Mouse (Mus musculus) forebrain, postnatal 0 days (tissue): ENCODE data around the gene Chd5. TPM values are rescaled to one million over a fixed set of nuclear protein-coding genes. Genes with fewer than 3 reads are reported as not detected.
A peak's percentile ranks its signal among the peaks of the same experiment; 100 is the strongest.

ENCODE experiments used
- ATAC-seq: fragments of 200-750 bp; cut with Nextera tagmentation; 2 replicates; pipeline ENCODE4 v1.8.0; 2017; ENCODE audit warnings: mild to moderate bottlenecking, moderate library complexity
- DNase-seq: peaks from one replicate; pipeline ENCODE4 v3.0.0-alpha.2; 2015
- H3K27ac ChIP-seq: fragments of 300-500 bp; sonication (generic); 2 replicates; pipeline ENCODE4 v1.5.1; 2014; ENCODE audit warnings: low read depth, mild to moderate bottlenecking, antibody characterized with exemption, low read length, moderate library complexity, mixed read lengths
- H3K27me3 ChIP-seq: fragments of 300-500 bp; sonication (generic); 2 replicates; pipeline ENCODE4 v1.6.1; 2014; ENCODE audit warnings: mild to moderate bottlenecking, low read length, mixed read lengths; ENCODE audit not compliant: insufficient read depth
- H3K36me3 ChIP-seq: fragments of 300-500 bp; sonication (generic); 2 replicates; pipeline ENCODE4 v1.6.1; 2014; ENCODE audit warnings: mild to moderate bottlenecking, moderate library complexity; ENCODE audit not compliant: insufficient read depth
- H3K4me1 ChIP-seq: fragments of 300-500 bp; sonication (generic); 2 replicates; pipeline ENCODE4 v1.6.1; 2014; ENCODE audit warnings: antibody characterized with exemption; ENCODE audit not compliant: insufficient read depth
- H3K4me2 ChIP-seq: fragments of 300-500 bp; sonication (generic); 2 replicates; pipeline ENCODE4 v1.6.1; 2014; ENCODE audit warnings: low read depth, mild to moderate bottlenecking, moderate library complexity
- H3K4me3 ChIP-seq: fragments of 300-500 bp; sonication (generic); 2 replicates; pipeline ENCODE4 v1.5.1; 2014; ENCODE audit warnings: low read depth, low read length, mixed read lengths
- H3K9ac ChIP-seq: fragments of 300-500 bp; sonication (generic); 2 replicates; pipeline ENCODE4 v1.6.1; 2014; ENCODE audit warnings: mild to moderate bottlenecking
- H3K9me3 ChIP-seq: fragments of 300-500 bp; sonication (generic); 2 replicates; pipeline ENCODE4 v1.6.1; 2016; ENCODE audit warnings: low read length
- CTCF ChIP-seq: sonication (generic); IDR thresholded peaks from 2 replicates; pipeline ENCODE4 v1.5.1; 2016; ENCODE audit warnings: antibody characterized with exemption, control low read depth, low read depth
- WGBS: fragments of 180-500 bp; shearing (Covaris S2); extraction: QIAGEN DNeasy Blood & Tissue Kit; methylation state at CpG from one replicate; pipeline ENCODE4 v1.1.7; 2014; 5-methylcytosine and 5-hydroxymethylcytosine counted together
- polyA plus RNA-seq: library from polyadenylated mRNA; unstranded; fragments of >200 nt; fragmentation: Nextera tagmentation; extraction: Ambion mirVana; gene quantifications from 2 replicates; pipeline ENCODE4 v1.2.1, GENCODE M21; 2015
- total RNA-seq: library from RNA; depleted of rRNA; stranded (reverse); fragments of >200 nt; gene quantifications from 2 replicates; pipeline ENCODE4 v1.2.3, GENCODE M21; 2014

Chd5 gene
- total and polyA plus RNA-seq, 2 experiments from 2014 or later: 57.8 to 76.0 TPM

GRCm38 (mm10) chr4:152328691-152329090 lies 9.8 kb upstream of the Chd5 start:
- no peaks in the 10 kb centered on the region for H3K9me3 ChIP-seq
- 76% methylated on average over 6 of the region's 6 CpGs for WGBS
- H3K27me3 ChIP-seq: no peaks in the 10 kb centered on the region
- H3K4me2 ChIP-seq: no peak overlapping the region
- DNase-seq: peak; percentile 48
- TF ChIP-seq CTCF: peak; percentile 57
- H3K36me3 ChIP-seq: peaks cover 50% of the 10 kb centered on the region
- H3K9ac ChIP-seq: no peak overlapping the region
- ATAC-seq: no peak
- peaks cover 10% of the 10 kb centered on the region for H3K4me1 ChIP-seq
- H3K27ac ChIP-seq: no peak overlapping the region
- H3K4me3 ChIP-seq: no peak overlapping the region

- H3K4me1 ChIP-seq: no peaks in the 10 kb centered on the region
- H3K36me3 ChIP-seq: peaks cover 73% of the 10 kb centered on the region
- peak; percentile 99 for TF ChIP-seq CTCF
- H3K4me2 ChIP-seq: no peak overlapping the region
- DNase-seq (peak; percentile 87), ATAC-seq (peak; percentile 84)
- no peaks in the 10 kb centered on the region for H3K27me3 ChIP-seq
- no peak overlapping the region for H3K4me3 ChIP-seq
- H3K9me3 ChIP-seq: no peaks in the 10 kb centered on the region
- WGBS: 25% methylated on average over 2 of the region's 2 CpGs
- no peak overlapping the region for H3K27ac ChIP-seq
- H3K9ac ChIP-seq: no peak overlapping the region
These were observed 5.5 kb upstream of the Chd5 start for GRCm38 (mm10) chr4:152332952-152333351.

- TF ChIP-seq CTCF: no peak
- Histone ChIP-seq H3K4me1 (no peaks in the 10 kb centered on the region), H3K27me3 (no peaks in the 10 kb centered on the region), H3K27ac (no peak overlapping the region), H3K36me3 (peaks cover 72% of the 10 kb centered on the region), H3K4me3 (no peak overlapping the region), H3K4me2 (no peak overlapping the region), H3K9me3 (no peaks in the 10 kb centered on the region), H3K9ac (no peak overlapping the region)
- 87% methylated on average over 12 of the region's 12 CpGs for WGBS
- DNase-seq: no peak
- ATAC-seq: no peak
These were observed 4.9 kb upstream of the Chd5 start for GRCm38 (mm10) chr4:152333587-152333986.

GRCm38 (mm10) chr4:152337772-152338171 lies 679 bp upstream of the Chd5 start:
- H3K9ac ChIP-seq: no peak overlapping the region
- no peaks in the 10 kb centered on the region for H3K9me3 ChIP-seq
- DNase-seq (no peak), ATAC-seq (no peak)
- no peak overlapping the region for H3K4me3 ChIP-seq
- no peak overlapping the region for H3K27ac ChIP-seq
- WGBS: 22% methylated on average over 6 of the region's 6 CpGs
- no peak for TF ChIP-seq CTCF
- H3K4me1 ChIP-seq: peaks cover 16% of the 10 kb centered on the region; the same call in 1 of the 2 replicates
- H3K4me2 ChIP-seq: no peak overlapping the region
- no peaks in the 10 kb centered on the region for H3K27me3 ChIP-seq
- peaks cover 30% of the 10 kb centered on the region for H3K36me3 ChIP-seq

- peaks cover 16% of the 10 kb centered on the region; the same call in 1 of the 2 replicates for H3K4me1 ChIP-seq
- H3K27ac ChIP-seq: peak overlapping the region; percentile 81
- H3K9ac ChIP-seq: peak overlapping the region; percentile 92
- no peak for TF ChIP-seq CTCF
- no peaks in the 10 kb centered on the region for H3K9me3 ChIP-seq
- peak overlapping the region; percentile 80 for H3K4me3 ChIP-seq
- ATAC-seq (peak; percentile 55), DNase-seq (peak; percentile 35)
- H3K4me2 ChIP-seq: peak overlapping the region; percentile 70
- no peaks in the 10 kb centered on the region; the same call in 1 of the 2 replicates for H3K27me3 ChIP-seq
- 1% methylated on average over 22 of the region's 26 CpGs for WGBS
- H3K36me3 ChIP-seq: peaks cover 16% of the 10 kb centered on the region
These were observed 891 bp downstream of the Chd5 start for GRCm38 (mm10) chr4:152339293-152339790.

- H3K27me3 ChIP-seq: no peaks in the 10 kb centered on the region; the same call in 1 of the 2 replicates
- no peak overlapping the region for H3K4me3 ChIP-seq
- ATAC-seq (no peak), DNase-seq (no peak)
- 37% methylated on average over 15 of the region's 15 CpGs for WGBS
- H3K4me2 ChIP-seq: peak overlapping the region; percentile 70
- H3K36me3 ChIP-seq: peaks cover 5% of the 10 kb centered on the region
- no peak overlapping the region for H3K9ac ChIP-seq
- TF ChIP-seq CTCF: no peak
- H3K9me3 ChIP-seq: no peaks in the 10 kb centered on the region
- no peak overlapping the region for H3K27ac ChIP-seq
- H3K4me1 ChIP-seq: peaks cover 16% of the 10 kb centered on the region; the same call in 1 of the 2 replicates
These were observed 2.3 kb downstream of the Chd5 start for GRCm38 (mm10) chr4:152340584-152341284.

GRCm38 (mm10) chr4:152343296-152343695 lies 4.8 kb downstream of the Chd5 start:
- peak; percentile 61 for DNase-seq
- ATAC-seq: no peak
- H3K27ac ChIP-seq: no peak overlapping the region
- WGBS: 11% methylated on average over 5 of the region's 5 CpGs
- no peaks in the 10 kb centered on the region; the same call in 1 of the 2 replicates for H3K36me3 ChIP-seq
- TF ChIP-seq CTCF: peak; percentile 82
- no peak overlapping the region for H3K4me2 ChIP-seq
- no peak overlapping the region for H3K9ac ChIP-seq
- no peaks in the 10 kb centered on the region; the same call in 1 of the 2 replicates for H3K27me3 ChIP-seq
- peaks cover 16% of the 10 kb centered on the region; the same call in 1 of the 2 replicates for H3K4me1 ChIP-seq
- no peak overlapping the region for H3K4me3 ChIP-seq
- H3K9me3 ChIP-seq: no peaks in the 10 kb centered on the region
